Mouse (Mus musculus) left cerebral cortex, postnatal 14 days (tissue): ENCODE measurements around the gene Dgkz. TPM values are rescaled to one million over a fixed set of nuclear protein-coding genes. Genes with fewer than 3 reads are reported as not detected.

ENCODE experiments used
- DNase-seq, 2 experiments: peaks; one replicate each; pipeline ENCODE4 v3.0.0; 2021 to 2022; ENCODE audit warnings: low spot score in 2 of 2, mixed read lengths in 1 of 2
- intact Hi-C: fragments of 180-260 bp; cut with DNase I; formaldehyde crosslinking; loops from one replicate; pipeline ENCODE4 v1.15.1; 2025
- total RNA-seq, 2 experiments: library from RNA; stranded (reverse); gene quantifications; 2 replicates each; pipeline ENCODE4 v1.2.3; 2021

The Dgkz gene
- total RNA-seq, 2 experiments from 2014 or later: 342 to 377 TPM

DNA sequence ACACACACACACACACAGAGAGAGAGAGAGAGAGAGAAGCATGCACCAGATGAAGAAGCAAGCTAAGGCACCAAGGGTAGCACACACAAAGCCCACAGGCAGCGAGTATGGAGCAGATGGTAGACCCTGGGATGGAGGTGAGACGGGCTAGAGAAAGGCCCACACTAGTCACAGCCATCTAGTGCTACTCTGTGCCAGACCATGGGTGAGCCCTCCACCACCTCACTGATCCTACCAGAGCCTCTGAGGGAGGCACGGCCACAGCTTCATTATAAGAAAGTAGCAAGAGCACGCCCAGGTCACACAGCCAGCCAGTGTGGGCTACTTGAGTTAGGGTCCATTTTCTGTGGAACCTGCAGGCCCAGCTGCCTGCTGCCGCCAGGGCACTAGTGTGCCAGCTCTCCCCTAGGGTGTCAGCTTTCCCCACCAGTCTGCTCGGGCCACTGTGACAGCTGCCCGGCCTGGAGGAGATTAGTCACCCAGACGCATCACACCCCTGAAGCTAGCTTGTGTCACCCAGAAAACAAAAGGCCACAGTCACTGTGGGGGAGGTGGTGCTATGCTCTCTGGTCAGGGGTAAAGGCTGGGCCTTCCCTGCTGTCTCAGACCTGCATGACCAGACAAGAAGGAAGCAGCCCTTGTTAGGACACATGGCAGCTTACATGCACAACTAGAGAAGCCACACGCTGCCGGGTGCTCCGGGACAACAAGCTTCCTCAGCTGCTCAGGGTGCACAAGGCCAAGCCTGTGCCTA lies 28.1 kb downstream of the Dgkz start:
- DNase-seq: no peak
- intact Hi-C loops: no loop called here

- no peak for DNase-seq
- intact Hi-C loops: no loop called here
These were observed 28.8 kb downstream of the Dgkz start for GRCm38 (mm10) chr2:91946836-91947235.

- no peak for DNase-seq
- intact Hi-C loops: loop anchor here (2.0 kb wide), 2 partner anchors 17 to 41 kb away; no protein-coding TSS in a partner anchor
These were observed 30.2 kb downstream of the Dgkz start, which contains the start of gene Gm9821 for GRCm38 (mm10) chr2:91945483-91945882. Gene Gm9821 (plus strand): TSS chr2:91945703.

DNA sequence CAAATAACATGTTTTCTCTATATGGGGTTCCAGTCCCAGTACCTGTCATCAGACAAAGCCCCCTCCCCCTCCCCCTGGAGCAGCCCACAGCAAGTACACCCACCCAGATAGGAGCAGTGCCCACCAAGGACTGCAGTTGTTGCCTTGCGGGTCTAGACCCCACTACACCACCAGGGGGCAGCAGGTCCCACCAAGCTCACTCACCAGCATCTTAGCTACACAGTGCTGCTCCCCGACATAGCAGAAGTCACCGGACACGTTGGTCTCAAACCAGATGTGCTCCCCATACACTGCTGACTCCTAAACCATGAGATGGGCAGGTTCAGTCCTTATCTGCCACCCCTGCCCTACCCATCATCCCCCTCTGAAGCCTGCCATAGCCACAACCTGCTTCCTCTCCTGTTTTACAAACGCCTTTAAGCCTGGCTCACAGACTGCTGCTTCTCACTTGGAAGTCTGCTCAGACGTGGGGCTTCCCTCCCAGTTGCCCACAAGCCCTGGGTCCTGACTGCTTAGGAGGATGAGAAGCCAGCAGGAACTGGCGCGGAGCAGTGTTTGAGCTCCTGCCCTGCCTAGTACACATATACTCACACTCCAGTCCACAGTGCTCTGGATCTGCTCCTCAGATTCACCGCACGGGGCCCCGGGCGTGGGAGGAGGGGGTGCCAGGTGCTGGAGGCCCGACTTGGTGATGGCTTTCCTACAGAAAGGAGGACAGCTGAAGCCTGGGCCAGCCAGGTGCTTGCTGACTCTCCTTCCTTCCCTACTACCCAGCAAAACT lies 31.3 kb downstream of the Dgkz start:
- intact Hi-C loops: loop anchor here (2.0 kb wide), 2 partner anchors 18 to 42 kb away; no protein-coding TSS in a partner anchor
- peak; percentile 84 to 88 for DNase-seq

DNA sequence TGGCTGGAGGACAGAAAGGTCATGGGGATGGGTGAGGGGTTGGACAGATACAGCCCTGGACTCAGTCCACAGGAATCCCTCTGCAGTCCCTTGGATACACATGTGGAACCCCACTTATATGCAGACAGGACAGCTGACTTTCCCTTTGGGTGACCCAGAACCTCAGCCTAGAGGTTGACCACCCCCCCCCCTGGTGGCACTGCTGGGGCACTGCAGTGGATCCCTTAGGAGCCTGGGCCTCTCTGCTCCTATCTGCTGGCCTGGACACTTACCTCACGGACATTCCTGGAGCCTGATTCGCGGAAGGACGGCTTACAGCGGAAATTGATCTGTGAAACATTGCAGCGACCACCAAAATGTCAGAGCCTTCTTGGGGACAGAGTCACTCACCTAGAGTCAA lies 33.3 kb downstream of the Dgkz start:
- intact Hi-C loops: no loop called here
- no peak for DNase-seq

DNA sequence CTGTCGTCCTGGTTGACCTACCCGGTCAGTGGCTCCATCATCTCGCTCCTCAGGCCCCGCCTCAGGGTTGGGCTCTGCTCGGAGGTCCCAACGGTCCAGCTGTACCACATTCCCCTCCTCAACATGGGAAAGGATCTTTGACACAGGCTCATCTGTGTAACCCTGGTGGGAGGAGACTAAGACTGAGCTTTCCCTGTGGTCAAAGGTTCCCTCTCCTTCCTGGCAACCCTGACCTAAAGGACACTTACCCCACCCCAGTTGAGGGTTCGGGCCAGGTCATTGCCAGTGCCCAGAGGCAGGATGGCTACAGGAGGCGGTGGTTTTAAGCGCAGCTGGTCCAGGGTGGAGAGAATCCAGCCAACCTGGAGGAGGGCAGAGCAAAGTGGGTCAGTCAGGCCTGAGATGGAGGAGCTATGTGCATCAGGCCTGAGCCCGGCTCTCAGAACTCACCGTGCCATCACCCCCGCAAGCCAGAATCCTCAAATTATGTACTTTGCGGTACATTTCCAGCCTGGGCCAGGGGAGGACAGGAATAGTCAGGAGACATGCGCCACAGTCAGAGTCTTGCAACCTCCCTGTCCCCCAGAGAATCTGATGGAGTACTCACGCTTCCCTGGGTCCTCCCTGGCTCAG lies 36.2 kb downstream of the Dgkz start:
- intact Hi-C loops: no loop called here
- DNase-seq: no peak

GRCm38 (mm10) chr2:91936154-91936553 lies 39.5 kb downstream of the Dgkz start:
- peak in 1 of 2 experiments; percentile 74 for DNase-seq
- intact Hi-C loops: no loop called here

- DNase-seq: no peak
- intact Hi-C loops: loop anchor here (5.0 kb wide), 1 partner anchor 37 kb away; no protein-coding TSS in a partner anchor
These were observed 40.7 kb downstream of the Dgkz start for GRCm38 (mm10) chr2:91934826-91935525.

DNA sequence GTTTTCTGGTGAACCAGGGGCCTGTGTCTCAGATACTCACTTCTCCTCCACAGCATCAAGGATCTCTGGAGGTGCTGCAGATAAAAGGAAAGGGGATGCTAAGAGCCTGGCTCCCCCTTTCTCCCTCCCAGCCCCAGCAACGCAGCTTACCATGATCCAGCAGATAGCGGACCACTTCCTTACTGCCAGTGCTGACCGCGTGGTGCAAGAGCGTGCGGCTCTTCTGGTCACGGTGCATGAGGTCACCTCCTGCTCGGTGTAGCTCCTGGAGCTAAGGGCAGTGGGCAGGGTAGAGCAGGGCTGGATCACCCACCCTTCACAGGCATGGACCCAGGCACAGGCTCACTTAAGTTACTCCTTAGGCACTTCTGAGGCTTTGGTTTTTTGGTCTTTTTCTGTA lies 41.6 kb downstream of the Dgkz start:
- intact Hi-C loops: loop anchor here (5.0 kb wide), 1 partner anchor 38 kb away; no protein-coding TSS in a partner anchor
- DNase-seq: no peak

DNA sequence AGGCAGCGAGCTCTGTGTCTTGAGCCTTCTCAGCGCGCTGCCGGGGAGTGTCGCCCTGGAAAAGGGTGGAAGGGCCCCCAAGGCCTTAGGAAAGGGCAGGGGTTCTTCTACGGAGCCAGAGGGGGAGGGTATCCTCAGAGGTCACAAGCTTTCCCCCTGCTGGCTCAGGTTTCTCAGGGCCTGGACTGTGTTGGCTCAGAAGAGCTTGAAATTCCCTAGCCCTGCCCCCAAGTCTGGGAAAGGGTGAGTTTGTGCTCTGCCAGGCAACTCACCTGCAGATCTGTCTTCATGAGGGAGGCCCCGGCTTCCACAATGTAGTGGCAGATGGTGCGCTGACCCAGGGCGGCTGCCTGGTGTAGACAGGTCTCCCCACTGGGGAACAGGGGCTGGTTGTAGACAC lies 42.2 kb downstream of the Dgkz start:
- DNase-seq: no peak
- intact Hi-C loops: loop anchor here (5.0 kb wide), 1 partner anchor 39 kb away; no protein-coding TSS in a partner anchor

DNA sequence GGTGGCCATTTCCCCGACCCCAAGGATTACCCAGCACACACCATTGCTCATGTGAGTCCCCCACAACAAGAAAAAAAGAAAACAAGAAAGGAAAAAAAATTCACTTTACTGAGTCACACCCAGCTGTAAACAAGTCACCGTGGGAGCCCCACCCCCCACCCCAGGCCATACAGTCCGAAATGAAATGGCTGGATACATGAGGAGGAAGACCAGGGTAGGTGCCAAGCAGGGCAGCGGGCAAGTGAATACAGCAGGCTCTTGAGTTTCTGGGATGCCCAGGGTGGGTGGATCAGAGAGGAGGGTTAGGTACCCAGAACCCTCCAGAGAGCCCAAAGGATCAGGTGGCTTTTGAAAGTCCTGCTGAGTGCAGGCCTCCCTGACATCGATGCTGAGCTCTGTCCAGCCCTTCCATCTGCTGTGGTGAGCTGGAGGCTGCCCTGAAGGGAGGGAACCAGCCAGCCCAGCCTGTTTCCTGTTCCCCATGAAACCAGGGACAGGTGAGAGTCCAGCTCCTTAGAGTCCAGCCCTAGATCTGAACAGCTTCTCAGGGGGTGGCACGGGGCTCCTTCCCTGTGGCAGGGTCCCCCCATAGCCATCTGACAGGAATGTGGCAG lies 42.8 kb downstream of the Dgkz start:
- intact Hi-C loops: loop anchor here (5.0 kb wide), 1 partner anchor 39 kb away; no protein-coding TSS in a partner anchor
- no peak for DNase-seq

- no peak for DNase-seq
- intact Hi-C loops: loop anchor here (5.0 kb wide), 1 partner anchor 40 kb away; no protein-coding TSS in a partner anchor
These were observed 43.4 kb downstream of the Dgkz start, which contains the start of gene Mdk for GRCm38 (mm10) chr2:91932160-91932711. Gene Mdk (minus strand): TSS chr2:91932297.

- DNase-seq: no peak
- intact Hi-C loops: loop anchor here (5.0 kb wide), 1 partner anchor 41 kb away; no protein-coding TSS in a partner anchor
These were observed 44.1 kb downstream of the Dgkz start for GRCm38 (mm10) chr2:91931328-91932159.

DNA sequence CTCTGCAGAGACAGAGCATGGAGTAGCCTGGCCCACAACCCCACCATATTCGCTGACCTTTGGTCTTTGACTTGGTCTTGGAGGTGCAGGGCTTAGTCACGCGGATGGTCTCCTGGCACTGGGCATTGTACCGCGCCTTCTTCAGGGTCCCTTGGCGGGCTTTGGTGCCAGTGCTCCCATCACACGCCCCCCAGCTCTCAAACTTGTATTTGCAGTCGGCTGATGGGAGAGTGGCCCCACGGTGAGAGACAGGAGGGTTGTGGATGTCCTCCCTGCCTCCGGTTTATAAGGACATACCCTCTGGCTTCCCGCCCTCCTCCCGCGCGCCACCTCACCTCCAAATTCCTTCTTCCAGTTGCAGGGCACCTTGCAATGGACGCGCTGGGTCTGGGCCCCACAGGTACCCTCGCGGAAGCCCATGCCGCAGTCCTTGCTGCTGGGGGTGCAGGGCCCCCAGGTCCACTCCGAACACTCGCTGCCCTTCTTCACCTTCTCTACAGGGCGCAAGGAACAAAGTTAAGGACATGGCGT lies 44.8 kb downstream of the Dgkz start:
- intact Hi-C loops: loop anchor here (5.0 kb wide), 1 partner anchor 41 kb away; no protein-coding TSS in a partner anchor
- DNase-seq: no peak

DNA sequence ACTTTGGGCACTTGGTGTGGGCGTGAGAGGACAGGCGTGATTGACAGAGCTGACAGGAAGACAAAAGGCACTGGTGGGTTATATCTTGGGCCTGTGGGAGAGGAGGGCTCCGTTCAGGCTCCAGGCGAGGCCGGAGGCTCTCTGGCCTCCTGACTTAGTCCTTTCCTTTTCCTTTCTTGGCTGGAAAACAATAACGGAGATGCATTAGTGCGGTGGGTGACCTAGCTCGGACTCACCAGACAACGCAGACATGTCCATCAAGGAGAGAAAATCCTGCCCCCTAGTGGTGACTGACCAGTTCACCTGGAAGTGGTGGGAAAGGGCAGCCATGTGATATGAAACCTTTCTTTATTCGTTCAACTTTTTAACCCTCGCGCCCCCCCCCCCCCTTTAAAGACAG lies 45.7 kb downstream of the Dgkz start:
- no peak for DNase-seq
- intact Hi-C loops: loop anchor here (5.0 kb wide), 2 partner anchors 42 to 127 kb away; no protein-coding TSS in a partner anchor

GRCm38 (mm10) chr2:91929455-91929854 lies 46.2 kb downstream of the Dgkz start:
- intact Hi-C loops: loop anchor here (5.0 kb wide), 1 partner anchor 128 kb away; no protein-coding TSS in a partner anchor
- DNase-seq: no peak
